Mouse (Mus musculus) small intestine, adult 2 months (tissue): ENCODE measurements around the gene Dnajc17.

Source experiments
- CTCF ChIP-seq: fragments of 200-500 bp; IDR thresholded peaks from 2 replicates; pipeline ENCODE4 v1.5.1; 2012; ENCODE audit warnings: low read depth, mild to moderate bottlenecking, control low read depth, inconsistent platforms, low read length, moderate library complexity, mixed read lengths; ENCODE audit not compliant: insufficient replicate concordance, insufficient read length; ENCODE audit errors: extremely low read depth
- POLR2A ChIP-seq: fragments of 200-500 bp; IDR thresholded peaks from 2 replicates; pipeline ENCODE4 v1.6.1; 2012; ENCODE audit warnings: low read depth, mild to moderate bottlenecking, control low read depth, inconsistent platforms, low read length, moderate library complexity

DNA sequence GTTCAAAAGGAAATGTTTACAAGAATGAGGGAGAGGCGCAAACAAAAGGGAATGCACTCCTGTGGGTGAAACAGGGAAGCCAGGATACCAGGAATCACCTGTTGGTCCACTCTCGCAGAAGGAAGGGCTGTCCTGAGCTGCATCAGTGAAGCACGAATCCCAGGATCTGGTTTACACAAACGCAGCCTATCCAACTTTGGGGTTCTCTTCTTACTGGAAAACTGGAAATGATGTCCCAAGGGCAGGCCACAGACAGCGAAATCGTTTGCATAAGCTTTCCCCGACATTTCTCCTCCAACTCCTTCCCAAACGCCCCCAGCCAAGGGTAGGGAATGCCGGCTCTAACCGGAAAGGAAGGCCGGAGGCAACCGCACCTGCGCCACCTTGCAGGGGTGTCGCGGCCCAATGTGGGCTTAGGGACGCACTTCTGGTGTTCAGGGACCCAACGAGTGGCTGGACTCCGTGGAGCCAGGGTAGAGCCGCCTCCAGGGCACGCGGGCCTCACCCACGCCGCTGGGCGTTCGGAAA is 28.2 kb upstream of the Dnajc17 start:
- TF ChIP-seq POLR2A (no peak), CTCF (no peak)
